Mouse (Mus musculus): Measurements from ENCODE around the gene Tcf12.

Gene Tcf12

DNA sequence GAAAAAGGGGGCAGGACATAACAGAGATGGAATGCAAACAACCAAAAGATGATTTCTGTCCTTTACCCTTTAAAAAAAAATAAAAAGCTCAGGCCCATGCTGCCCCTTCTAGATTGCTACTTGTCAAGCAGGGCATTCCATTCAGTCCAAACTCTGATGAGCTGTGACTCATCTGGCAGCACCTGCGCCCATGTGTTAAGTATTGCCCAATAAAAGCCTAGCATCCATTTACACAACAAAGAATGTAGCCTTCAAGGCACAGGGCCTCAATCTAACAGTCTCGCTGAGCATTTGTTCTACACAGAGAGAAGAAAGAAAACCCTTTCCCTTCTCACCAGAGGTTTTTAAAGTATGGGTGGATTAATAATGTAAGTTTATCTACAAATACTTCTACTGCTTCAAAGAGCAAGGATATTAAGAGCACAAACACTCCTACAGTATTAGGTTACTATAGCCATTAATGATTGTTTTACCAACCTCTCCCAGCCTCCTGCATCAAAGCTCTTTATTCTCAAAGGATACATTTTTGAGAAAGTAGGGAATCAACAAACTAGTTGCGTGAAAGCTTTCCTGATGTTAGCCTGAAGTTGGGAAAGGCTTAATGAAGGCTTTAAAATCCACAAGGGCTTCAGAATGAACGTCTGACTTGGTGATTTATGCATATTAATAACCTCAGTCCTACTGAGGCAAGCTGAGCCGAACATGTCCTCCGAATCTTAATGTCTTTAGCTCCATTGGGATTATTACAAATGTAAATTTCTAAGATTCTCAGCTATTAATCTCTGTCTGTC lies 195.6 kb downstream of the Tcf12 start:
- DNase-seq (ENCODE audit: low read depth, low spot score), result peak; percentile 62

DNA sequence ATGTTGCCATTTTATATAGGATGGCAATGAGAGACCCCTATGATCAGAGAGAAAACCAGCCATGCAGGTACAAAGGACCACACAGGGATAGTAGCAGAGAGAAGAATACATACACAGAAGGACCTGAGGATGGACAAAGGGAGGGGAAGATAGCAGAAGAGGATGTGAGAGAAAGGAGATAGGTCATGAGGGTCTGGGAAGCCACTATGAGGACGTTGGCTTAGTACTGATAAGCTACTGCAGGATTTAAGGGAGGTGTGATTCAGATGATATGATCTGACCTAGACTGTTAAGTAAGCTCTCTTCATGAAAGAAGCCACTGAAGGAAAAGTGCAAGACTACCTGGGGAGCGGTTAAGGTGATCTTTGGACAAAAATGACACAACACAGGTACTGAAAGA lies 205.1 kb downstream of the Tcf12 start:
- DNase-seq (ENCODE audit: low read depth, low spot score), result no peak

DNA sequence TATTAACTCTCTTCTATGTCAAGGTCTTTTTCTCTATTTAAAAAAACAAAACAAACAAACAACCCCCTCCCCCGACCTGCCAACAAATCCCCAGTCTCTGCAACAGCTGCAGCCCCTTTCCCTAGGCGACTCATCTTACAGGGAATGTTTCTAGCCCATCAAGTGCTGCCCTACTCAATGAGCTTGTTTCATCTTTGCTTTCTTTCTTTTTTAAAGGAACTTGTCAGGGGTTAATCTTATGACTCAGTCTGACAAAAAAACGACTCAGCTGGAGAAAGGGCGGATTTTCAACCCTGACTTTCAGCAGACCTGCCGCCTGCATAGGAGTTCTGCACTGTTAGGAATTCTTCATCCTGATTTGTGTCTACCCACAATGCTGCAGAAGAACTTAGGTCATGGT lies 212.8 kb downstream of the Tcf12 start:
- no peak for DNase-seq (ENCODE audit: low read depth, low spot score)

DNA sequence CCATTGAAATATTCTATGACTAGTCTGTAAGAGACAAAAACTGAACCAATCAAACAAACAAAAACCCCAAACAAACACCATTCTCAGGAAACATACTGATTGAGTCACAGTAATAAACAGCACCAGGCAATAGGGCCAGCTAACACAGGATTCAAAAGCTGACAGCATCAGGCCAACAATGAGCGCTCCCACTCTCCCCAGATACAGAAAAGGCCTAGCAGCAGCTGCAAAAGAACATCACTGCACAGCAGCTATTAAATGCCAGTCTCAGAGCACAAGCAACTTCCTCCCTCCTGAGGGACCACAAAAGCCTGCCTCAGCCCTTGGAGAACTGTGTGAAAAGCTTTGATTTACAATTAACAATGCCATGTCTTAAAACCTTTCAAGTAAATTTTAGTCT lies 214.3 kb downstream of the Tcf12 start:
- peak; percentile 51 for DNase-seq (ENCODE audit: low read depth, low spot score)

DNA sequence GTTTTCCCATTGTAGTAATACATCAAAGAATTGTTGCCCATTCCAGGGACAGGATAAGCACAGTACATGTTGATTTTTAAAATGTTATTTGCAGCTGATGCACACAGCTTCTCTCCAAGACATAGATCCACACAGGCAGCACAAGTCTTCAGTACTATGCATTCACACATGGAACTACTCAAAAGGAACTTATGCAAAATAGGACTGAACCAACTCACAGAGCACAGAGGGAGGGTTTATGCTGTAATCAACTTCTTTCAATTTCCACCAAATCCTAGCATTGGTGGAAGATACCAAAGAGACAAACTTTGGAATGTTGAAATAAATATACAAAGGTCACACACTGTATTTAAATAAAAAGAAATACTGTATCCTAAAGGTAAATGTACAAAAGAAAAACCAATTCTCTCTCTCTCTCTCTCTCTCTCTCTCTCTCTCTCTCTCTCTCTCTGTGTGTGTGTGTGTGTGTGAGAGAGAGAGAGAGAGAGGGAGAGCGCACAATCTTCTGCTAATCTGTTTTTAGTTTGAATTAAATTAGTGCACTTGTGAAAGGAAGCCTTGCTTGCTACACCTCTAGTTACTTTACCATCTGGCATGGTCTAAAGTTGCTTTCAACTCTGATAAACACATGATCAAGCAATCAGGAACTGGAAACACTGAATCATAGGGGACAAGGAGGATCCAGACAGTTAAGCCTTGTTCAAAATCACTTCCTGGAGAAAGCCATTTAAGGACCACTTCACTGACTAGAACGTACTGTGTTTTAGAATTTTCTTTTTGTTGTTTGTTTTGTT lies 215.5 kb downstream of the Tcf12 start:
- peak; percentile 90 for DNase-seq (ENCODE audit: low read depth, low spot score)

DNA sequence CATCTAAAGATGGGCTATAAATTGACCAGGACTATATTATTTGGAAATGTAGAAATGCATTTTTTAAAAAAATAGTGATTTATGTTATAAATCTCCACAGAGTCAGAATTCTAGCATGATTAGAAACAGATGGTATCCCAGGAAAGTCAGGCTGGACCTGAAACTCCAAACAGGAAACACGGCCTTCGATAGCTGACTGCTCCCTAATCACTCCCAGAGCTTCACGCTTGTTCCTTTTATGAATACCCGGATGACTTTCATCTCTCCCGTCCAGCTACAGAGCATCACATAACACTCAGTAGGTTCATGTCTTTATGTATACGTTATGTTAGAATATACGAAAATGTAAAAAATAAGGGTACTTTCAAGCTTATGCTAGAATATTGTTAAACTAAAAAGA lies 216.4 kb downstream of the Tcf12 start:
- DNase-seq (ENCODE audit: low read depth, low spot score), result peak; percentile 93

DNA sequence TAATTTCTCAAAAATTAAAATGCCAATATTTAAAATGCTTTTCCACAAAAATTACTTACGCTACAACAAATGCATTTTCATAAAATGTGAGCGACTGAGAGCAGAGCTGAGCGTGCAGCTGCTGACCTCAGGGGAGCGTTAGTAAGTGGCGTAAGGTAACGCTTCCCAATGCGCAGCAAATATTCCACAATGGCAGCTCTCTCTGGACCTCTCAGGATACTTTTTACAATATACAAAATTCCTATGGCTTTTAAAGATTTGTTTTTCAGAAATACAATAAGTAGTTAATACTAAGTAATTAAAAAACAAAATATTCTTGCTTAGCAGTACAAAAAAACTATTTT lies 216.8 kb downstream of the Tcf12 start:
- DNase-seq (ENCODE audit: low read depth, low spot score), result no peak

DNA sequence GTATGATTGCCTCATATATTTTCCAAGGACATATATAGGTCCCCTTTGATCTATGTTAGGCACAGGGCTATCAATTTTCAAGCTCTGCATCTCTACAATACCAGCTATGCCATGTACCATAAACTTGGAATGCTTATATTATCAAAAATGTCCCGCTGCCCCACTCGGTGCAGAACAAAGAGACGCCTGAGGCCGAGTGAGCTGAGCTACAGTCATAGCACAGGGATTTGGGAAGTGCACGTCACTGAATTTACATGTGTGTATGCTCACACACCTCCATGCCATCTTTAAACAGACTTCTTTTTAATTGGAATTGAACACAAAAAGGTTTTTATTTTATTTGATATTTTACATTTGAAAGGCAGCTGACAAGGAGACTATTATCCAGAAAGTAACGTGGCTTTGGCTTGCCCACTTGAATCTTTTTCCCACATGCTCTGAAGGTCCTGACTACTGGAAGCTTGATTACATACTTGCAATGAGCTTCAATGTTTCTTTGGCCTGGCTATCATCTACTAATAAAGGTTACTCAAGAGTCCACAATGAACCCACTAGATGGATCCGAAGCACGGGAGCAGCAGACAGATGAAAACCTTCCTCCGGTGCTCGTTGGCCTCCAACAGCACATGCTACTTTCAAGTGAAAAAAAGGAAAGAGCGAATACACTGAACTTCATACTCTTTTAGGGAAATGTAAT lies 217.3 kb downstream of the Tcf12 start:
- DNase-seq (ENCODE audit: low read depth, low spot score), result no peak

DNA sequence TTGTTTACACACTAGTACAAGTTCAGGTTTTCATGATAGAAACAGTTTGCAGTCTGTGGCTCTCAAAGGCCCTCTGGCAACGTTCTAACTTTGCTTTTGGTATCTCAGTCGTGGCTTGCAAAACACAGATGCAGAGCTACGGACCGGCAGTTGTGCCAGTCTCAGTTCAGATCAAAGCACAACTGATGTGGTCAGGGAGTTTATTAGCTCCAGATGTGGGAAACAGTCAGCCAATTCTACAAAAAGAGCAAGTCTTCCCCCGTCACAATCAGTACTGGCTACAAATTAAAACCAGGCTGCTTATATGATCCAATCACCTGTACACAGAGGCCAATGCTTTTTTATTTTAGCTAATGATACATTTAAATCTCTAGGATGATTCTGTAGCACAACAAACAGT lies 223.2 kb downstream of the Tcf12 start:
- DNase-seq (ENCODE audit: low read depth, low spot score), result peak; percentile 91

DNA sequence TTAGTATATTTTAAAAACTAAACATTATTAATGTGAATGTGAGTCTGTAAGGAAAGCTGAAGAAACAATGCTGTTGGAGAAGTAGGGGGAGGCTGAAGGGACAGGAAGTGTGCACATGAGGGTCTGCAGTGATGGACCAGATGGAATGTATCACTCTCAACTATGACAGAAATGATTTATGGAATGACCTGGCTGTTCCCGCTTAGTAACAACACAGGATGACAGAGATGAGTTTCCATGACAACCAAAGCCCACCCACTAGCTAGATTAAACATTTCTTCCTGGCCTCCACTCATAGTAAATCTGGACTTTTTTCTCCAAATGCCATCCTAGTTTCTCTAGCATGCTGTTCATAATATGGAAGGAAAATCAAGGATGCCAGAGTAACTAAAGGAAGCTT lies 231.0 kb downstream of the Tcf12 start:
- DNase-seq (ENCODE audit: low read depth, low spot score), result peak; percentile 73

DNA sequence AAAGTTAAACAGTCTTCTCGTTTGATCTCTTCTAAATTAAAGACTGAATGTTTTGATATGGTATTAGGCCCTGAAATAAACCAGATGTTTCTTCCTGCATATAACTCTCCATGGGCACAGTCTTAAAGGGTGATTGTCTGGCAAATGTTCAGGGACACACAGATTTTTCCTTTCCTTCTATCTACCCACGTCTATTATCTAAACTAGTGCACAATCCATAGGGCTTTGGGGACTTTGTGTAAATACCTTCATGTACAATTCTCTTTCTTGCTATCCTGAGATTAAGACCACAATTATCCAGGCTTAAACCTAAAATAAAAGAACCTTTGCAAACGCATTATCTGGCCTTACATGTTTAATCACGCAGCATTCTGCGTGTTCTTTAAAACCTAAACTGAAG lies 231.7 kb downstream of the Tcf12 start:
- DNase-seq (ENCODE audit: low read depth, low spot score), result no peak

DNA sequence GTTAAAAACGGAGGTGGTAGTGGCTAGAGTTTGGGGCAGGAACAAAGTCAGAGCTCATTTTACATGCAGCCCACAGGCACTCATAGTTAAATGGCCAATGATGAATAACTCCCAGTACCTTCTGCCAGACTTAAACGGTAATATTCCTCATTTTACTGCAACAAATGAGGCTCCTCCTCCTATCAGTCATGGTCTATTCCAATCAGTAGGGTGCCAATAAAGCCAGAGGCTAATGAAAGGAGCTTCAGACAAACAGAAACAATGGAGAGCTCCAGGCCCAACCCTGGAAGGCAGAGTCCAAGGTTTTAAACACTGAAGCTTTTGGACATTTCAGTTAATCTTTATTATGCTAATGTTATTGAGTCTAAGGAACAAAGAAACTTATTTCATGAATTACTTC lies 232.3 kb downstream of the Tcf12 start:
- DNase-seq (ENCODE audit: low read depth, low spot score), result no peak

DNA sequence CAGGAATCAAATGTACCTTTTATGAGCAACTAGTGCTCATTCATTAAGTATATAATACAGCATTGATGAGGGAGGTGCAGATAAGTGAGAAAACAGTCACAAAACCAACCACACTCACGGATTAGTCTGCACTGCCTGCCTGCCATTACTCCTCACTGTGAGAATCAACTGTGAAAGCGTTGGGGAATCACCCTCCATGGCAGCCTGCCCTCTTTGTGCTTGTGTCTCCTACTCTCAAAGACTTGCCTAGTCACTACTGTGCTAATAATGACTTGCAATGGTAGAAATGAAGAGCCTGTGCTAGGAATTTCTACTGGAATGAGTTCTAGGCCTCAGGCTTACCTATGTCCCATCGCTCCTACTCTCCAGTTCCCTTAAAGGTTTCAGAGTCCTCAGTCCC lies 233.8 kb downstream of the Tcf12 start:
- no peak for DNase-seq (ENCODE audit: low read depth, low spot score)

DNA sequence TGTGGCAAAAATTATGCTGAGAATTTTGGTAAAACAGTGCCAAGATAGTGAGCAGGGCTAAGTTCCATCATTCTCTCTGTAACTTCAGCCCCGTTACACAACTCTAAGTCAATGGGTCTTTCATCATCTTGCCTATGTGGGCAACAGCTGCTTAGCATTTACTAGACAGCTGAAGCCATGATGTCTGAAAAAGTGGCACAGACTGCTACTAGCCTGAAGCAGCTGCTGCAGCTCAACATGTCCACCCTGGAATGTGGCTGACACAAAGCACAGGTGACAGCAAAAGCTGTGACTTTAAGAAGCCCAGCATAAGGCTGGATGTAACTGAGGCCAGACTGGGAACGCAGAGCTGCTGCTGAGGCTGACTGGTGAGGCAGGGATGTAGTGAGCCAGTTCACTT lies 236.9 kb downstream of the Tcf12 start:
- peak; percentile 35 for DNase-seq (ENCODE audit: low read depth, low spot score)

DNA sequence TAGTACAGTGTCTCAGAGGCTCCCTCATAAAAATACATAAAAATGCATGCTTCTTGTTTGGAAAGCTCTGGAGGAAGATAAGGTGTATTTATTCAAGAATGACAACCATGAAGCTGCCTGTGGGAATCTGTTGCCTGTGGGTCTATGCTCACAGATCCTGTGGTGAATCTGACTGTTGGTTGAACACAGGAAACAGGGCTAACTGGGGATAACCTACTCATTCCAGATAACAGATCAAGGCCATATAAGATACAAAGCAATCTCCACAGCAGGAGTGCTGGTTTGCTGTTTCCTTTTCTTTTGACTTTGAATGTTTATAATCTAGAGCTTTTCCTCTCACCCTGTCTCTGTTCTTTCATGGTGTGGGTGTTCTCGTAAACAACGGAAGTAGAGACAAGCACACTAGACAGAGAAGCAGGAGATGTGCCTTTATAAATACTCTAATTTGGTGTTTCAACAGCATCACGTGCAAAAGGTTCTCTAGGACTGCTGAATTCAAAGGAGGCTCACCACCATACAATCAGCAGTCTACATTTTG lies 237.6 kb downstream of the Tcf12 start:
- DNase-seq (ENCODE audit: low read depth, low spot score), result no peak

DNA sequence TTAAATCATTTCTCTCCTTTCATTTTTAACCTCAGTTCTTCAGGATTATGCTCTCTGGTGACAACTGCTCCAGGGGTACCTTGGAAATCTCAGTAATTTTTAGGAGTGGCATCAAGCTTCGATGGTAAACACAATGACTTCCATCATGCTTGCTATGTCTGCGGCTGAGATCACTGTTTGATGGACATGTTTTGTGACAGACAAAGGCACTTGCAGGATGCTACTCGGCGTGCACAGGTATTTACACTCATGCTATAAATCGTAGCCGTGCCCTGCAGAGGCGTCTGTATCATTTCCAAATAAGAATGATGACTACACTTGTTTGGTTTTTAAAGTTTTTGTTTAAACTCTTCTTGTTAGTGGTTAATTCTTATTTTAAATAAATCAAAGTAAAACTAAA lies 248.3 kb downstream of the Tcf12 start:
- no peak for DNase-seq (ENCODE audit: low read depth, low spot score)

DNA sequence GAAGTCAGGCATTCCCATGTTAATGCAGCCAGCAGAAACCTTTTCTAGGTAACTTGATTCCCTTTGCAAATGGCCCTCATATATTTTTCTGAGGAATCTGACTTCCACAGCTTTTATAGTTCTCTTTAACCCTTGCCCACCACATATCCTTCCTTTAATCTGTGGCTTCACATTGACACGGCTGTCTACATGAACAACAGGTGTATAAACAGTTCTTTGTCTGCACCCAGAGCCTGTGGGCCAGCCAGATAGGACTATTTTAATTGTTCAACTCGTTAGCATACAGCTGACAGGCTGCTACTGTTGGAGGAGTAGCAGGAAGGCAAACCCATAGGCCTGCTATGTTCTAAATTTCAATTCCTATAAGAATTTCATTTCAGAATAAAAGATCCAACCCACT lies 250.0 kb downstream of the Tcf12 start:
- peak; percentile 26 for DNase-seq (ENCODE audit: low read depth, low spot score)

DNA sequence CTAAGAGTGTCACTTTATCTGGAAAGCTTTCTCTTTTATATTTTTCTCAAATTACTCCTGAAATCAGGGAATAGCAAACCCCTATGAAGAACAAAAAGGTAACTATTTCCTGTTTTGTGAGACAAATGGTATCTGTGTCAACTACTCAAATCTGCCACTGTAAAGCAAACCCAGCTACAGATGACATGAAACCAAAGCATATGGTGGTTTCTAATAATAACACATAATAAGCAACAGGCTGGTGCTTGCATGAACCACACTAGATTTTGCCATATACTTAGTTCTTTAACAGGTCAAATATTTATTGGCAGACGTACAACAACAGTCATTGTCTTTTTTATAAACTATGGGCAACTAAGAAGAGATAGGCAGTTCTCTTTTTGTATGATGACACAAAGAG lies 253.7 kb downstream of the Tcf12 start:
- no peak for DNase-seq (ENCODE audit: low read depth, low spot score)

DNA sequence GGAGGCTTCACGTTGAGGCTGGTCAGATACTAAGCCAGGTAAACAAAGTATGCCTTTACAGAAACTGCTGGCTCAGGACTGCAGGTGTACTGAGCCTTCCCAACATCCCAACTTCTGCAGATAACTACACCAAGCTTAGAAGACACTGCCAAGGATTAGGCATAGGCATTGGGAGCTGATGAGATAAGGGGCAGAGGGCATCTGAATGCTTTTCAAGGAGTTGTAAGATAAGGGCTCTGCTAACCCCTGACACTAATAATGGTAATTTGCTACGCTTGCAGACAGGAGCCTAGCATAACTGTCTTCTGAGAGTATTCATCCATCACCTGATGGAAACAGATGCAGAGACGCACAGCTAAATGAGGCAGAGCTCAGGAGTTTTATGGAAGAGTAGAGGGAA lies 257.8 kb downstream of the Tcf12 start:
- DNase-seq (ENCODE audit: low read depth, low spot score), result no peak

DNA sequence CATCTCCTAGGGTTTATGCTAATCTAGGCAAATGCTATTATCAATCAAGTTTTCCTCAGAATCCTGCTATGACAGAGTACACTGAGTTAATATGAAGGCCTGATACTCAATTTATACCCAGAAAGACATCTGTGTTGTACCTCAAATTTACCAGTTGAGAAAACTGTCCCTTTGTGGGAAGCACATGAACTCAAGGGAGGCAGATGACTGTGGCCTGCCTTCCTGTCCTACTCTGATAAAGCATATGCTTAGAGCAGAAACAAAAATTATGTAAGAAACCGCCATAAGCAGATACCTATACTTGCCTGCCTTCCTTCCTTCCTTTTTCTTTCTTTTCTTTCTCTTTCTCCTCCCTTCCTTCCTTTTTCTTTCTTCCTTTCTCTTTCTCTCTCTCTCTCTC lies 261.4 kb downstream of the Tcf12 start:
- DNase-seq (ENCODE audit: low read depth, low spot score), result no peak

DNA sequence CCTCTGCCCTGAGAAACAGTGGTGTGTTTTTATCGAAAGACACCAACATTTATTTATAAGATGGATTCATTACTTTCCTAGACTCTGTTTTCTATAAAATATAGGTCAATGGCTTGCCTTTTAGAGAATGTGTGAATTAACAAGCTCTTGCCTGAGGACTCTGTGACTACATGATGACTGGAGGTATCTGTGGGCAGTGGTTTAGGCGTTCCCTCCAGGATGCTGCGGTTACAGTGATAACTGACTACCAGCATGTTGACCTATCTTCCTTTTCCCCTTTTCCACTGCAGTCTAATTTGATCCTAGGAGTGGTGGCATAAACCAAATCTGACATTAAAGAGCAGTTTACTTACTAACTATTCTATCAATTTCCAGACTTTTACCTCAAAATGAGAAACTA lies 263.3 kb downstream of the Tcf12 start:
- DNase-seq (ENCODE audit: low read depth, low spot score), result no peak

DNA sequence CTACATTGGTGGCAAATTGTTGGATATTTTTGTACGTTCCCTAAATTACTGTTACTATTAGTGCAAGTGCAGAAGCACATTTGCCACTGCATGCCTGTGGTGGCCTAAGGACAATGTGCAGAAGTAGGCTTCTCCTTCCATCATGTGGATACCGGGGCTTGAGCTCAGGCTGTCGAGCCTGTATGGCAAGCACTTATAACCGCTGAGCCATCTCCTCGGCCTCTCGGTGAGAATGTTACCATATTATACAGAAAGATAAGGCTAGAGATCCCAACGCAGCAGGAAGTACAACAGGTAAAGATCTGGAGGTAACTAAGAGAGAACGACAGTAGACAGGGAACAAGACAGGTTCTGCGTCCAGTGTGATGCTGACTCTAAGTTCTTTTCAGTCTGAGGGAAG lies 263.8 kb downstream of the Tcf12 start:
- no peak for DNase-seq (ENCODE audit: low read depth, low spot score)

Data from forelimb bud, embryonic 11.5 days (tissue).